Mouse (Mus musculus) CH12.LX (cell line): ENCODE data around the gene Tmem165.

ENCODE experiments used
- CTCF ChIP-seq, 2 experiments: IDR thresholded peaks in 1 of 2; conservative IDR thresholded peaks in 1 of 2; 2 replicates each; pipeline ENCODE4 v1.5.1; 2011 to 2012; ENCODE audit warnings: low read depth in 2 of 2, low read length in 2 of 2, improper control_type of control experiment in 1 of 2, inconsistent platforms in 1 of 2, mild to moderate bottlenecking in 1 of 2, moderate library complexity in 1 of 2
- HCFC1 ChIP-seq: IDR thresholded peaks from 2 replicates; pipeline ENCODE4 v1.6.1; 2012; ENCODE audit warnings: low read depth, mild to moderate bottlenecking, inconsistent platforms, low read length, improper control_type of control experiment
- IRF4 ChIP-seq: IDR thresholded peaks from 2 replicates; pipeline ENCODE4 v1.6.1; 2014; ENCODE audit warnings: low read depth, mild to moderate bottlenecking, inconsistent platforms, low read length, improper control_type of control experiment
- JUN ChIP-seq: IDR thresholded peaks from 2 replicates; pipeline ENCODE4 v1.6.1; 2011; ENCODE audit warnings: low read depth, mild to moderate bottlenecking, low read length, improper control_type of control experiment, moderate library complexity; ENCODE audit not compliant: insufficient read depth
- KAT2A ChIP-seq: IDR thresholded peaks from 2 replicates; pipeline ENCODE4 v1.6.1; 2012; ENCODE audit warnings: low read length, improper control_type of control experiment, inconsistent platforms; ENCODE audit not compliant: insufficient replicate concordance
- MAZ ChIP-seq: IDR thresholded peaks from 2 replicates; pipeline ENCODE4 v1.6.1; 2012; ENCODE audit warnings: low read depth, mild to moderate bottlenecking, inconsistent platforms, low read length, improper control_type of control experiment, moderate library complexity
- POLR2A ChIP-seq: IDR thresholded peaks from 2 replicates; pipeline ENCODE4 v1.6.1; 2011; ENCODE audit warnings: low read depth, mild to moderate bottlenecking, improper control_type of control experiment, low read length
- TBP ChIP-seq: conservative IDR thresholded peaks from 2 replicates; pipeline ENCODE4 v1.6.1; 2011; ENCODE audit warnings: low read depth, low read length, improper control_type of control experiment
- ZMIZ1 ChIP-seq: IDR thresholded peaks from 2 replicates; pipeline ENCODE4 v1.6.1; 2012; ENCODE audit warnings: low read depth, mild to moderate bottlenecking, inconsistent platforms, low read length, improper control_type of control experiment

GRCm38 (mm10) chr5:76175051-76175450 lies 8.6 kb upstream of the Tmem165 start:
- no peak for TF ChIP-seq HCFC1
- no peak for TF ChIP-seq CTCF (conservative IDR thresholded peaks at IDR 0.05 in 1 of 2, IDR thresholded peaks at IDR 0.05 in 1 of 2; ENCODE audit: low read depth in 2 of 2, low read length in 2 of 2)
- no peak for TF ChIP-seq POLR2A
- TF ChIP-seq JUN: no peak
- no peak for TF ChIP-seq ZMIZ1
- TF ChIP-seq TBP: no peak
- TF ChIP-seq IRF4: no peak
- no peak for TF ChIP-seq MAZ
- TF ChIP-seq KAT2A: no peak
